Mouse (Mus musculus) hematopoietic stem cell, adult 5-6 weeks (primary cell): ENCODE data around the gene Inip. TPM values are rescaled to one million over a fixed set of nuclear protein-coding genes. Genes with fewer than 3 reads are reported as not detected.

Experiments
- ATAC-seq, 2 experiments: fragments of 125-278 bp in 1 of 2; replicated peaks in 1 of 2; 2 replicates each; pipeline ENCODE4 v1.8.0; 2016 to 2017; ENCODE audit warnings: inconsistent platforms in 2 of 2, mild to moderate bottlenecking in 2 of 2, moderate number of reproducible peaks in 2 of 2, low read depth in 1 of 2, moderate TSS enrichment in 1 of 2; ENCODE audit not compliant: low FRiP score in 2 of 2, poor library complexity in 2 of 2, severe bottlenecking in 2 of 2, insufficient read depth in 1 of 2, low TSS enrichment in 1 of 2
- total RNA-seq: library from RNA; stranded (forward); fragments of 172-1452, 232-1000 nt; gene quantifications from 2 replicates; pipeline ENCODE4 v1.2.3, GENCODE M21; 2017

Gene Inip
- total RNA-seq, 1 experiment from 2014 or later: 65.8 TPM

GRCm38 (mm10) chr4:59787126-59787525 is 14.3 kb downstream of the Inip start:
- ATAC-seq: no peak

GRCm38 (mm10) chr4:59786661-59787060 is 14.7 kb downstream of the Inip start:
- ATAC-seq: peak; percentile 43 to 46; a peak in 1 of 4 replicates

GRCm38 (mm10) chr4:59785412-59785811 is 16.0 kb downstream of the Inip start:
- ATAC-seq: no peak

- ATAC-seq: peak; percentile 97 to 98
Measured at GRCm38 (mm10) chr4:59783685-59784279, 17.6 kb downstream of the Inip start.

- peak; percentile 9 to 43 for ATAC-seq
Measured at GRCm38 (mm10) chr4:59782853-59783684, 18.3 kb downstream of the Inip start.

- no peak for ATAC-seq
Measured at GRCm38 (mm10) chr4:59780568-59780967, 20.8 kb downstream of the Inip start.

- ATAC-seq: no peak
Measured at GRCm38 (mm10) chr4:59777828-59778227, 23.6 kb downstream of the Inip start.

GRCm38 (mm10) chr4:59772171-59772879 is 29.1 kb downstream of the Inip start:
- no peak for ATAC-seq

- peak; percentile 54 to 59; a peak in 2 of 4 replicates for ATAC-seq
Measured at GRCm38 (mm10) chr4:59767717-59768116, 33.7 kb downstream of the Inip start.

GRCm38 (mm10) chr4:59765385-59766005 is 35.9 kb downstream of the Inip start:
- ATAC-seq: no peak

GRCm38 (mm10) chr4:59764950-59765349 is 36.4 kb downstream of the Inip start:
- ATAC-seq: no peak

GRCm38 (mm10) chr4:59761365-59761729 is 40.0 kb downstream of the Inip start:
- ATAC-seq: no peak

GRCm38 (mm10) chr4:59760636-59761364 is 40.6 kb downstream of the Inip start:
- ATAC-seq: peak; percentile 26 to 65; a peak in 2 of 4 replicates

GRCm38 (mm10) chr4:59760016-59760415 is 41.4 kb downstream of the Inip start:
- no peak for ATAC-seq

GRCm38 (mm10) chr4:59757452-59758435 is 43.6 kb downstream of the Inip start:
- peak in 1 of 2 experiments; percentile 31; a peak in 1 of 4 replicates for ATAC-seq
